Mouse (Mus musculus): ENCODE measurements around the gene Hoxc5. TPM values are rescaled to one million over a fixed set of nuclear protein-coding genes. Genes with fewer than 3 reads are reported as not detected.

Gene Hoxc5
- total RNA-seq, 2 experiments from 2014 or later, result 7.9 to 8.0 TPM

- no peak for DNase-seq (ENCODE audit: low spot score in 2 of 2)
These were observed 23.8 kb upstream of the Hoxc5 start for GRCm38 (mm10) chr15:102943468-102943813.

GRCm38 (mm10) chr15:102945185-102946077 is 21.8 kb upstream of the Hoxc5 start:
- DNase-seq (ENCODE audit: low spot score in 2 of 2), result no peak

DNA sequence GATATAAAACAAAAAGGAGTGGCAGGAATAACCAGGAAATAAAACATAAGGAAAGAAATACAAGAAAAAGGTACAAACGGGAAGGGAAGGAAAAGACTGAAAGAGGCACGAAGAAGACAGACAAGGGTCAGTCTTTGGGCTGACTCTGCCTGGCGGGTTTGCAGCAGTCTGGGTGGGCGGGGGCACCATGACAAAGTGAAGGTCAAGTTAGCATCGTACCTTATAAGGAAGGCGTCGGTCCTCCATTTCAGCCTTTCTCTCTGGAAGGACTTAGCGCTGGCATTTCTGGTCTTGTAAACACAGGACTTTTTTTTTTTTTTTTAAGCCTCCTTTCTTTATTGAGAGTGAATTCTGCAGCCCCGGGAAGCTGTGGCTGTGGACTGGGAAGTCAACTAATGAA is 20.0 kb upstream of the Hoxc5 start:
- no peak for DNase-seq (ENCODE audit: low spot score in 2 of 2)

DNA sequence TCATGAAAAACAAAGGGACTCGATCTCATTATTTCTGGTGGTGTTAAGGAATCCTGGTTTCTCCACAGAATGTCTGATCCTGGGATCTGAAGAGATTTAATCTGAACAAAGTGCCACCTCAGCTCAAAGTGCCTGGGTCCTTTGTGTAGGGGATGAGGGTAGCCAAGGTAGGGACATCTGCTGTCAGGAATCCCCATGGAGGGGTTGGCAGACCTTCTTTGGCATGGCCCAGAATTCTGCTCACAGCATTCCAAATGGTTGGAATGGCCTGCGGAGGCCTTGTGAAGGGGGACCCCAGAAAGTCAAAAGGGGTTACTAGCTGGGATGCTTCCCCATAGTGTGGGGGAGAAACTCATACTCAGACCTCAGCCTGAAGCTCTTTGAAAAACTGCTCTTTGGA is 18.4 kb upstream of the Hoxc5 start:
- DNase-seq (ENCODE audit: low spot score in 2 of 2), result no peak

GRCm38 (mm10) chr15:102949696-102950095 is 17.5 kb upstream of the Hoxc5 start:
- DNase-seq (ENCODE audit: low spot score in 2 of 2), result no peak

GRCm38 (mm10) chr15:102950877-102951276 is 16.4 kb upstream of the Hoxc5 start:
- no peak for DNase-seq (ENCODE audit: low spot score in 2 of 2)

GRCm38 (mm10) chr15:102953561-102953960 is 13.7 kb upstream of the Hoxc5 start:
- DNase-seq (ENCODE audit: low spot score in 2 of 2), result no peak

DNA sequence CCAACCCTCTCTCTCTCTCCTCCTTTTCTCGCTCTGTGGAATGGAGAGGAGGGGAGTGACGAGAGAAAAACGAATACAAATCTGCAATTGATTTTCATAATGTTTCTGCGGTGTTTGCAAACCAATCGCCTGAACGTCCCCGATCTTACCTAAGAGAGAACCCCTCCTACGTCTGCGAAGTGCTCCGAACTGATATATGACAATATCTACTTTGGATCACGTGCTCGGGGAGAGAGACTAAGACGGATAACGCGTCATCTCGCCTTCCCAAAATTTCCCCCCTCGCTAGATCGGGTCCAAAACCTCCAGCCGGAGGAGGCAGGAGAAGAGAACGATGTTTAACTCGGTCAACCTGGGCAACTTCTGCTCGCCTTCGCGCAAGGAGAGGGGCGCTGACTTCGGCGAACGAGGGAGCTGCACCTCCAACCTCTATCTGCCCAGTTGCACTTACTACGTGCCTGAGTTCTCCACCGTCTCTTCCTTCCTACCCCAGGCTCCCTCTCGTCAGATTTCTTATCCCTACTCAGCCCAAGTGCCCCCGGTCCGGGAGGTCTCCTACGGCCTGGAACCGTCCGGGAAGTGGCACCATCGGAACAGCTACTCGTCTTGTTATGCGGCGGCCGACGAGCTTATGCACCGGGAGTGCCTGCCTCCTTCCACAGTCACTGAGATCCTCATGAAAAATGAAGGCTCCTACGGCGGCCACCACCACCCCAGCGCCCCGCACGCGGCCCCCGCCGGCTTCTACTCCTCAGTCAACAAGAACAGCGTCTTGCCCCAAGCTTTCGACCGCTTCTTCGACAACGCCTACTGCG is 12.8 kb upstream of the Hoxc5 start, which contains the start of gene Hoxc11:
Hoxc11 (plus strand) TSS at position 236 of the 815 bp plus-strand sequence.
- no peak for DNase-seq (ENCODE audit: low spot score in 2 of 2)

DNA sequence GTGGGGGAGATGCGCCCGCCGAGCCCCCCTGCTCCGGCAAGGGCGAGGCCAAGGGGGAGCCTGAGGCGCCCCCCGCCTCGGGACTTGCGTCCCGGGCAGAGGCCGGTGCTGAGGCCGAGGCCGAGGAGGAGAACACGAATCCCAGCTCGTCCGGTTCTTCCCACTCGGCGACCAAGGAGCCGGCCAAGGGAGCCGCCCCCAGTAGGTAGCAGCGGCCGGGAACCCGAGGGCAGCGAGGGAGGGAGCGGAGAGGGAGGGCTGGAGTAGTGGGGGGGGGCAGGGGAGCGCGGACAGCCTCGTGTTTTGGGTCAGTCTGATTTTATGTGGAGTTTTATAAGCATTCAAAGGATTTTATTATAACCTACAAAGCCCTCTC is 12.2 kb upstream of the Hoxc5 start:
- DNase-seq (ENCODE audit: low spot score in 2 of 2), result no peak

DNA sequence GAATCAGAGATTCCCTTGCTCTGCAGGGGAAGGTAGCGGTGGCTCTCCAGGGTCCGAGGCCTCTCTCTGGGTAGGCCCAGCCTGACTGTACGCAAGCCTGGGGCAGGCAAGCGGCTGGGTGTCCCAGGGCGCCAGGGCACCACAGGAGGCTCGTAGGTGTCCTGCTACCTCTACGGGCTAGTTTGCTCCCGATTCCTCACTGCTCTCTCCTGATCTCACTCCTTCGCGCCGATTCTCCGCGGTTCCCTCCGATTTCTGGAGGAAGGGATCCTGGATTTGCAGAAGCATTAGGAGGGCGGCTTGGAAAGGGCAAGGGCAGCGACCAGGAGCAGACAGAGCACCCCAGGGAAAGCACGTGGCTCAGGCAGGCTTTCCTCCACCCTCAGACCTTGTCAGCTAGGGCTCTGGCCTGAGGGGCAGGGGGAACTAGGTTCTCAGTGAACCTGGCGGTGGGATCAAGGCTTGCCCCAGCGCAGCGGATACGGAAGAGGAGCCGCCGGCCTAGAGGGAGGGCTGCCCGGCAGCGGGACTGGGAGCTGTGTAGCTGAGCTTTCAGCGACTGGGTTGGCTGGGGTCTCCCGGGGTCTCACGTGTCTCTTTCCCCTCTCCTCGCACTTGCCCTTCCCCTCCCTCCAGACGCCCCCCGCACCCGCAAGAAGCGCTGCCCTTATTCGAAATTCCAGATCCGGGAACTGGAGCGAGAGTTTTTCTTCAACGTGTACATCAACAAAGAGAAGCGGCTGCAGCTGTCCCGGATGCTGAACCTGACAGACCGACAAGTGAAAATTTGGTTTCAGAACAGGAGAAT is 11.2 kb upstream of the Hoxc5 start:
- DNase-seq (ENCODE audit: low spot score in 2 of 2), result no peak

DNA sequence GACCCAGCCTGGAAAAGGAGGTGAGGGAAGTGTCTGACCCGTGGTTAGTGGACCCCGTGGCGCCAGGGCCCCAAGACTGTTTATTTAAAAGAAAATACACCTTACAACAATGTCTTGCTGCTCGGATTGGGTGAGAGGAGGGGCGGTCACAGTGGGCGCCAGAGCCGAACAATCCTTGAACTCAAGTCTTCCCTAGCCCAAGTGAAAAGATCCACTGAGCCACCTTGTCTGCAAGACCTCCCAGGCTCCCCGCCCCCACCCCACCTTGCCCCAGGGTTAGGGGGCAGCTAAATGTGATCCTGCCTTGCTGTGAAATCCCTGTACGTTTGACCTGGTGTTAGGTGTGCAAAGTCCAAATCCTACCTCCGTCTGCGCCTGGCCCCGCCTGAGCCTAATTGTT is 10.3 kb upstream of the Hoxc5 start:
- no peak for DNase-seq (ENCODE audit: low spot score in 2 of 2)

DNA sequence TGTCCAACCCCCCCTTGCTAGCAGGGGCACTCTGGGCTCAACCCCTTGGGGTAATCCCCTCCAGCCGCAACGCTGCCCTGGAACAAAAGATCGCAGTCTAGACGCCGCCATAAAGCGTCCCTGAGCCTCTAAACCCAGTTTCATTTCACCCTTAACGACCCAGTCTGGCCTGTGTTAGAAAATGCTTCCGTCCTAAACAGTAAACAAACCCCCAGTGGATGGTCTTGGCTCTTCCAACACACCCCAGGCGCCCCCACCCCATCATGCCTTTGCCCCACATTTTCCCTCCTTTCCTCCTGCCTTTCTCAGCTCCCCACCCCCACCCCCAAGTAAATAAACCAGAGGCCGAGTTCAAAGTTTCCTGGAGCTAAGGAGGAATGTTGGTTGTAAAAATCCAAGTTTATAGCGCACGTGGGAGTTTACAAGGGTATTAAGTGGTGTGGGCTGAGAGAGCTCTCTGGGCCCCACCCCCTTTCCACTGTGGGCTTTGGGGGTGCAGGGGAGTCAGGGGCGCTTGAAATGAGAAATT is 7.5 kb upstream of the Hoxc5 start:
- no peak for DNase-seq (ENCODE audit: low spot score in 2 of 2)

DNA sequence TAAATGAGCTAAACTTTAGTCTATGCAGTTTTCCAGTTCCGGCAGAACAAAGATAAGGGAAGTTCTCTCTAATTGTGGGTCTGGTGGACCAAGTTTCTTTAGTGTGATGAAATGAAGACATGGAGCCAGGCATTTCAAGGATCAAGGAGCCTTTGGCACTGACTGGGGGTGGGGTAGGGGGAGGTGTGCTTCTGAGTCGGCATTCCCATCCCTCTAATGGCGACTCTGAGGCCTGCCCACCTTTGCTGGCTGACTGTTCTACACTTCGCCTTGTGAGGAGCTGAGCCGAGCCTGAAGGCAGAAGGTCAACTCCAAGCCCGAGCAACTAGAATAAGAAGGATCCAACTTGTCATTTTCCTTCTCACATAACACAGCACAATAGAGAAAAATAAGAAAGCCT is 5.5 kb upstream of the Hoxc5 start:
- DNase-seq (ENCODE audit: low spot score in 2 of 2), result no peak

DNA sequence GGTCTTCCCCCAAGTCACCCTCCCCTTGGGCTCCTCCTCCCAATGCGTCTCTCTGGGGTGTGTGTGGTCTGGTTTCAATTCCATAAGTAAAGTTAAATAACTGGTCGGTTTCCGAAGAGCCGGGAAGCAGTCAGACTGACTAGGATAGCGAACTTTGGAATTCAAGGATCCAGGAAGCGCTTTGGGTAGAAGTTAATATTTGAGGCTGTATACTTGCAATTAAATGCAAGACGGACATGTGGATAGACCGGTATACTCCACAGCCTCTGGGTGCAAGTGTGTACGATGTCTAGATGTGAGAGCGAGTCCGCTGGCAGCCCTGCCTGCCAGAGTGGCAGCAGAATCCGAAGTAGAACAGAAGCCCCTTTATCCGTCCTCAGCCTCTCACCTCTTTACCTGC is 4.8 kb upstream of the Hoxc5 start:
- no peak for DNase-seq (ENCODE audit: low spot score in 2 of 2)

- no peak for DNase-seq (ENCODE audit: low spot score in 2 of 2)
These were observed 4.0 kb upstream of the Hoxc5 start for GRCm38 (mm10) chr15:102963259-102963658.

DNA sequence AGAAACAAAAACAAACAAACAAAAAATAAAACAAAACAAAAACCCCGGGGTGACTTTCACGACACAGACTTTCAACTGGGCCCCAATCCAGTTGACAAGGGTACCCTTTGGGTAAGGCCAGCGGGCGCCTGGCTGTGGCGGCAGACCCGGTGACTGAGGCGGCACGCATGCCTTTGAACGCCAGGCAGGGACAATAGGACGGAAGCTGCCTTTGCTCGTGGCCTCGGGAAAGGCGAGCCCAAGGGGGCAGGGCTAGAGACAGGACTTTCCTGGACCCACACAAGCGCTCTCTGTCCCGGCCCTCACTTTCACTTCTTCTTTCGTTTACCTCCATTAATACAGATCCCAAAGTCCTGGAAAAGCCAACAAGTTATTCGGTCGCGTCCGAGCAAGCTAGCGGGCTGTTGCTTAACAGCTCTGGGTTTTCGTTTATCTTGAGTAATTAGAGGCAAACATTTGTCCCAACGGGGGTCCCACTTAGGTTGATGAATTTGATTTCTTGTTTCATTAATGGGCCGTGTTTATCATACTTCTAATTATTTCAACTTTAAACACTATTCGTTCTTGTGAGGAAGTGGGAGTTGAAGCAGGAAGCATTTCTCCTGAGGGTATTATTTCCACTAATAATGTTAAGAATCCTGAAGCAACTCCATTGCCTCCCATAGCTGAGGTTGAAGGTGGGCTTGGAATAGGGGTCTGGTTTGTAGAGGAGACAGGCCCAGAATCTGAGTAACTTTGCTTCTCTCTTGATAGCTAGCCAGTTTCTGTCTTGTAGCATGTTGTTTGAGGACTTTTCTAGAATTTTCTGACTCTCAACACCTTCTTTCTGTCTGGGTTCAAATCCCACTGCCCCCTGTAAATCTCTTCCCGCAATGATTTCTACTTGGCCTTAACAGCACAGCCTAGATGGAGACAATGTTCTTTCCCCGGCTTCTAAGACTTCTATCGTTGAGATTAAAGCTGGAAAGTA is 3.3 kb upstream of the Hoxc5 start:
- DNase-seq (ENCODE audit: low spot score in 2 of 2), result no peak

DNA sequence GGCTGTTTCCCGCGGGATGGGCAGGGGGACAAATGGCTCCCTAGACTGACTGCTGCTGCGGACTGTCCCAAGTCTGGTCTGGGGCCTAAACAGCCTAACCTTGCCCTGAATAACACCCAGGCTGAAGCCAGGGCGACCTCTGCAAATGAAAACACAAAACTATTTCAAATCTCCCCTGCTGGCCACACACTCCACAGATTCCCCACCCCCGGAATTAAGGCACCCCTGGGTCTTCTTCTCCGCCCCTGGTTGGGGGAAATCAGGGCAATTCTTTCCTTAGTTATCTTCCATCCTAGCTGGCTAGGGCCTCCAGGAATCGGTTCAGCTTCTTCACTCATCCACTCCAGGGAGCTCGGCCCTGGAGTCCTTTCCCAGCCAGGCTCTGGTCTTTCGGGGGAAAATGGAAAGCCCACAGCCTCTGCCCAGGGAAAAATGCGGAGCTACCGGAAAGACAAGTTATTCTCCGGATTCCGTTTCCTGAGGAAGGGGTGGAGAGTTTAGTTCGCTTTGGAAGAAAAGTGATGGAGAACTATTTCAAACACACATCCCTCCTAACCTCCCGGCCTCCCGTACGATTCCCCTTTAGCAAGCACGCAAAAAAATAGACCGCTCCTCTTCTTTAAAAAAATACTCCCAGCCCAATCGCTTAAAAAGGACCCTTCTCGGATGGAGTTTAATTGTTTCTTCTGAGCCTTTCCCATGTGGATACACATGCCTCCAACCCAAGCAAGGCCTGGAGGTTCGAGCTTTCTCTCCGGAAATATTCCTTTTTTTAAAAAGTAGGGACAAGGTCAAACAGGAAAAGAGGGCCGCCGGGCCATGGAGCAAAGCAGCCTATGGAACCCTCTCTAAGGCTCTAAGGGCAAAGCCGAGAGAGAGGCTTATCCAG is 2.0 kb upstream of the Hoxc5 start:
- no peak for DNase-seq (ENCODE audit: low spot score in 2 of 2)

- DNase-seq (ENCODE audit: low spot score in 2 of 2), result peak; percentile 73 to 75
These were observed 1.1 kb upstream of the Hoxc5 start for GRCm38 (mm10) chr15:102965892-102966775.
